Mouse (Mus musculus) brain, adult 10 weeks (tissue): ENCODE results near the gene Plin4. TPM values are rescaled to one million over a fixed set of nuclear protein-coding genes. Genes with fewer than 3 reads are reported as not detected.

Experiments used
- polyA plus RNA-seq: library from polyadenylated mRNA; stranded (reverse); fragments of 350-450 nt; fragmentation: Illumina TruSeq; extraction: RNeasy Lipid Tissue Mini Kit (QIAGEN cat#74804); gene quantifications from one replicate; pipeline ENCODE4 v1.2.3, GENCODE M21; 2015; ENCODE audit warnings: low read depth, low replicate concordance

Plin4 gene
- polyA plus RNA-seq: 1.1 TPM

DNA sequence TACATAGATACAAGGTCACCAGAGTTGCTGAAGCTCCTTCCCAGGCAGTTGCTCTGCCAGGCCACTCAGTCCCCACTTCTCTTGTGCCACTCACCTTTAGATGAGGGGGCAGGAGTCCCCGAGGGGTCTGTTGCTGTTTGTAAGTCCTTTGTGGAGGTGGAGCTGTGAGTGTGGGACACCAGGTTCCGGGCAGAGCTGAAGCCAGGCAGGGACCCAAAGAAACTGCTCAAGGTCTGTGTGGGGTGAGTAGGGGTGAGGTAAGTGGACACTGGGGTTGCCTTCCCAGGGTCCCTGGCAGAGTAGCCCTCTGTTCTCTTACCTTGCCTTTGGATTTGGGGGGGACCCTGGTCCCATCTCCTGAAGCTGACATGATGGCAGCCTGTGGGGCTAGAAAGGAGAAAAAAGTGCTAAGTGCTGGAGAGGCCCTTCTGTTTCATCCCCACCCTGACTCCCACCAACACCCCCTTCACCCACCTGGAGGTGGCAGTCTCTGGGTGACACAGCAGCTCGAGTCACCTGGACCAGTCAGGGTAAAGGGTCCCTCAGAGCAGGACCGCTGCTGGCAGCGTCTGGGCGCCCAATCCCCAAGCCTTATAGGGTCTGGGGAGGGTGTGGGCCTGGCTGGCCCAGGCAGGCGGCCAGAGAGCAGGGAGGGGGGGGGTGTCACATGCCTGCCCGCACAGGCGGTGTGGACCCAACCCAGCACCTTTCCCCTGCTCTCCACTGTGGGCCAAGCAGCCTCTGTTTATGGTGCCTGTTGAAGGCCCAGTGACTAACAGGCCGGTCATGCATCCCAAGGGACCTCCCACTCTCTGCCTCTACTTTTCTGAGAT lies at the start of gene Plin4:
Plin4 (minus strand) TSS at position 585 of the 833 bp plus-strand sequence.

DNA sequence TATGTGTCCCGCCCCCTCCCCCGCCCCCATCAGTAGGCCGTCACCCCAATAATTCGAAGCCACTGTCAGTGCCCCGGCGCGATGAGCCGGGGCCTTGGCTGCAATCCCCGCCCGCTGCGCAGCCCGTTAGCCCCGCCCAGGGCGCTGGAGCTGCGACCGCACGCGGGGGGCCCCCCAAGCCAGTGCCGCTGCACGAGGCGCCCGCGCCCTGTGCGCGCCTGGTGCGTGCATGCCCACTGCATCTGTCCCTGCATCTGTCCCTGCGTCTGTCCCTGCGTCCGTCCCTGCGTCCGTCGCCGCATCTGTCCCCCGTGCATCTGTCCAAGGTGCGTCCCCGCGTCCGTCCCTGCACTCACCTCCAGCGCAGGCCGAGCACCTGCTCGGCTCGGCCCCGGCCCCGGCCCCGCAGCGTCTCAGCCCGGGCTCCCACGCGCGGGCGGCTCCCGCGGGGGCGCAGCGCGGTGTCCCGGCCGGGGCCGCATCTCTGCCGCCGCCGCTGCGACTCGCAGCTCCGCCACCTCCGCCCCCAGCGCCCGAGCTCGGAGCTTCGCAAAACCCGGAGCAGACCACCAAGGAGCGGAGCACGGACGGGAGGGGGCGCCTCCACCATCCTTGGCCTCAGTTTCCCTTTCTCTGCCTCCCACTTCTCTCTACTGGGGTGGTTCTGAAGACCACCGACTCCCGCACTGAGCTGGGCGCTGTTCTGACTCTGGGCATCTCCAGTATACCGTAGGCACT lies 30.4 kb upstream of the Plin4 start, which contains the start of gene Sema6b:
Sema6b (minus strand) TSS at position 486 of the 738 bp plus-strand sequence.

DNA sequence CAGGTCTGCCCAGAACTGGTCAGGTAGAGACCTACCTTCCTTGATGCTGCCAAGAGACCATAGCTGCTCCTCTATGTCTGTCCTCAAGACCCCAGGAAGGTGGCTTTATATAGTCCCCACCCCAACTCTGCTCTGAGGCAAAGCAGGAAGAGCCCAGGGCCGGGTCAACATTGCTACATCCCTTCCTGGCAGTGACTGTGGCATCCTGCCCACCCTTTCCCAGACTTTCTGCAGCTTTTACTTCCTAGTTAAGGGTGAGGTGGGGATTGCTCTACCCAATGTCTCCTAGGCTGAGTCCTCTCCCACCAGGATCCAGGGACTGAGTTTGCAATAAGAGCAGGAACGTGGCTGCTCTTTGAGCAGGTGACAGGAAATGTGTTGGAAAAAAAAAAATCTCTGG lies 12.2 kb upstream of the Plin4 start, which contains the start of gene Lrg1:
Lrg1 (minus strand) TSS at position 176 of the 400 bp plus-strand sequence.

DNA sequence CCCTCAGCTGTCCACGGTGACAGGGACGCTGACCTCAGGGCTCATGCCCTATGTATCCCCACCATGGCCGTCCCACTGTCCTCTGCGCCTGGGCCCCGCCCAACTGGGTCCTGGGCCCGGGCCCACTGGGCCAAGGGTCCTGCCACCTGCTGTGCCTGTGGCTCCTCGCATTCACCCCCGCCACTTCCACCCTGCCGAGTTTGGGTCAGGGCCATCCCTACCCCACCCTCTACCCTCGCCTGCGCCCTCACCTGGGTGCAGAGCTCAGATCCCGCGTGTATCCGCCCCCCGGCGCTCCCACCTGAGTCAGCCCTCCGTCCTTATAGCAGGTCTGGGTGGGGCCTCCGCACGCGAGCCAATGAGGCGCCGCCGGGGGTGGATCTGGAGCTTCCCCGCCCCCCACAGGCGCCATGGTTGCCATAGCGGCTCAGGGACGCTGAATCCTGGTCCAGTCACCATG lies 7.7 kb upstream of the Plin4 start, which contains the start of gene Plin5:
Plin5 (minus strand) TSS at position 346 of the 460 bp plus-strand sequence.

DNA sequence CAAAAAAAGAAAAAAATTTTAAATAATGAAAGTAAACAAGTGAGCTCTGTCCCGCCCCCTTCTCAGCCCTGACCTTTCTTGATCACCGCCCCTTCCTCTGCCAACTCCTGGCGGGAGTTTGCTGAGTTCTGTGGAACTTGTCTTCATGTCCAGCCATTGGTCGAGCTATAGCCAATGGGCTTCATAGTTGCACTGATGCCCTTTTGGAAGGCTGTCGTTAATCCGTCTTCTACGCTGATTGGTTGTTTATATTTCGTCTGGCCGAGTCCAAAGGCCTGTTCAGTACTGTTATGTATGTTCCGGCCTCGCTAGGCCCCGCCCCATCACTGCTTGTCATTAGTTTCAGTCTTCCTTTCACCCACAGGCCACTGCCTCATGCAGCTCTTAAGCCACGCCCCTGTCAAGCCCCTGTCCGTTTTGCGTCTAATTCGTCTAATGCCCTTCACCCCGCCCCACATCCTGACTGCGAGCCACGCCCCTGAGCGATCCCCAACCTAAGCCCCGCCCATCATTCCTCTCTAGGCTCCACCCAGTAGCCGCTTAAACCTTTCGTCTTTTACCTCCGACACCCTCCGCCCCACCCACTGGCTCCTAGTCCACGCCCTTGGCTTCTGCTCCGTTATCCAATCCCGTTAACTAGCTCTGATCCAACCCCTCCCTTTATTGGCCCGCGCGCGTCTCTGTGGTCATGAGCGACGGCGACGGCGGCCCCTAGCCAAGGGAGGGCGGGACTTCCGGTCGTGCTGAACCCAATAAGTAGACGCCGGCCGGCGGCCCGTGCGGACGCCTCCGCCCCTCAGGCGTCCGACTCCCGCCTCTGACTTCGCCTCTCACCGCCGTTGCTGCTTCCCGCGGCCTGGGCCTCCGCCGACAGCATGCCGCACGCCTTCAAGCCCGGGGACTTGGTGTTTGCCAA lies 30.5 kb downstream of the Plin4 start, which contains the start of gene Hdgfl2:
Hdgfl2 (plus strand) TSS at position 755 of the 916 bp plus-strand sequence.

DNA sequence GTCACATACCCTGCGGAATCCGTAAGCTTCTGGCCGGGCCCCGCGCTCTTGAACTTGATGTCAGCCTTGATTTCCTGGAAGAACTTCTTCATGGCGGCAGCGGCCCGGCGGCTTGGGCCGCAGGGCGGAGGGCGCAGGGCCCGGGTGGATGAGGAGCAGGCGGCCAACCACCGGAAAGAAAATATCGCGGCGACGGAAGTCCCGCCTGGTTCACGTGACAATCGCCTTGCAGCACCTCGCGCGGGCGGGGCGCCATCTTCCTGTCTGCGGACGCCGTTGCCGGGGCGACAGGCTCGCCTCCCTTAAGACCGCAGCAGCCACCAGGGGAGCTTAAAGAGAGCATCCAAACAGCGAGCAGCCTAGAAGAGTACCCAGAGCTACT lies 34.8 kb downstream of the Plin4 start, which contains the start of gene Ubxn6:
Ubxn6 (minus strand) TSS at position 202 of the 382 bp plus-strand sequence.

Other genes starting within 250 kb of the Plin4 start
- 5.6 TPM for gene Zfp119a, start 230.9 kb downstream of the Plin4 start, polyA plus RNA-seq
- gene Zfp959, start 217.7 kb downstream of the Plin4 start, polyA plus RNA-seq: 11.1 TPM
- gene Zfp119b, start 160.3 kb downstream of the Plin4 start, polyA plus RNA-seq: 4.3 TPM
- 1.5 TPM for gene Ebi3, start 157.2 kb downstream of the Plin4 start, polyA plus RNA-seq
- gene Yju2, start 150.7 kb downstream of the Plin4 start, polyA plus RNA-seq: 10.5 TPM
- gene Shd, start 139.3 kb downstream of the Plin4 start, polyA plus RNA-seq: 42.9 TPM
- 54.4 TPM for gene Fsd1, start 123.3 kb downstream of the Plin4 start, polyA plus RNA-seq
- 2.6 TPM for gene Stap2, start 104.2 kb downstream of the Plin4 start, polyA plus RNA-seq
- 93.4 TPM for gene Mpnd, start 104.1 kb downstream of the Plin4 start, polyA plus RNA-seq
- gene Sh3gl1, start 73.2 kb downstream of the Plin4 start, polyA plus RNA-seq: 40.3 TPM
- gene Chaf1a, start 69.4 kb downstream of the Plin4 start, polyA plus RNA-seq: 2.4 TPM
- gene Ubxn6, start 34.8 kb downstream of the Plin4 start, polyA plus RNA-seq: 105 TPM
- 82.6 TPM for gene Hdgfl2, start 30.2 kb downstream of the Plin4 start, polyA plus RNA-seq
- gene Plin5, start 7.8 kb upstream of the Plin4 start, polyA plus RNA-seq: 0.67 TPM
- gene Lrg1, start 12.2 kb upstream of the Plin4 start, polyA plus RNA-seq: 2.5 TPM
- gene Sema6b, start 30.5 kb upstream of the Plin4 start, polyA plus RNA-seq: 52.6 TPM
- gene Tnfaip8l1, start 52.7 kb upstream of the Plin4 start, polyA plus RNA-seq: 9.1 TPM
- 53.9 TPM for gene Mydgf, start 74.1 kb upstream of the Plin4 start, polyA plus RNA-seq
- 44.0 TPM for gene Dpp9, start 109.1 kb upstream of the Plin4 start, polyA plus RNA-seq
- 19.5 TPM for gene Fem1a, start 147.0 kb upstream of the Plin4 start, polyA plus RNA-seq
- gene Ticam1, start 167.0 kb upstream of the Plin4 start, polyA plus RNA-seq: 4.0 TPM
- 16.0 TPM for gene Plin3, start 183.1 kb upstream of the Plin4 start, polyA plus RNA-seq
- not detected for gene Arrdc5, start 190.5 kb upstream of the Plin4 start, polyA plus RNA-seq
- 1.2 TPM for gene Uhrf1, start 193.5 kb upstream of the Plin4 start, polyA plus RNA-seq
- 39.1 TPM for gene Kdm4b, start 216.3 kb upstream of the Plin4 start, polyA plus RNA-seq